ENCODE assay signal across 23 mouse cellular contexts in the genomic region with DNA sequence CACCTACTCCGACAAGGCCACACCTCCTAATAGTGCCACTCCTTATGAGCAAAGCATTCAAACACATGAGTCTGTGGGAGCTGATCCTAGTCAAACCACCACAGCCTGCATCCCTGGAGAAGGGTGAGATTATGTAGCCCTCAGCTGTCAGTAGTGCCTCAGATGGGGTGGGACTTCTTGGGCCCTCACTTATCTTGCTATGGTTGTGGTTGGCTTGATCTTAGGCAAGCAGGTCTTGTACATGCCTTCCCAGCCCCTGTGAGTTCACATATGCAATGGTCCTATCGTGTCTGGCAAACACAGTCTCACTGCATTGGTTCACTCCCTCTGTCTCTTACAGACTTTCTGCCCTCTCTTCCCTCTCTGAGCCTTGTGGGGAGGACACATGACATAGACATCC. TPM values are rescaled to one million over a fixed set of nuclear protein-coding genes. Genes with fewer than 3 reads are reported as not detected.
"Had no signal": no experiment of that assay in that cellular context is flagged by ENCODE, and none has a peak within 500 bp of the region (broad histone marks: within the 10 kb centered on the region; RNA-seq: fewer than 3 reads in every experiment).

No protein-coding gene starts in this region.

- H3K9ac ChIP-seq: limb, embryonic 13.5 days; lung, embryonic 15.5 days; midbrain, embryonic 12.5 days; midbrain, embryonic 15.5 days; neural tube, embryonic 12.5 days; neural tube, embryonic 15.5 days had no signal

- H3K4me1 ChIP-seq: limb, embryonic 13.5 days; lung, embryonic 15.5 days; midbrain, embryonic 12.5 days; midbrain, embryonic 15.5 days; neural tube, embryonic 12.5 days; neural tube, embryonic 15.5 days had no signal

- ATAC-seq: intestine, embryonic 16.5 days; midbrain, embryonic 15.5 days had no signal

- H3K4me3 ChIP-seq: limb, embryonic 13.5 days; lung, embryonic 15.5 days; midbrain, embryonic 12.5 days; midbrain, embryonic 15.5 days; neural tube, embryonic 12.5 days; neural tube, embryonic 15.5 days had no signal

- H3K4me2 ChIP-seq: limb, embryonic 13.5 days; lung, embryonic 15.5 days; midbrain, embryonic 12.5 days; midbrain, embryonic 15.5 days; neural tube, embryonic 12.5 days; neural tube, embryonic 15.5 days had no signal

- H3K27me3 ChIP-seq: limb, embryonic 13.5 days; lung, embryonic 15.5 days; midbrain, embryonic 12.5 days; midbrain, embryonic 15.5 days; neural tube, embryonic 12.5 days; neural tube, embryonic 15.5 days had no signal

- H3K36me3 ChIP-seq: limb, embryonic 13.5 days; lung, embryonic 15.5 days; midbrain, embryonic 12.5 days; midbrain, embryonic 15.5 days; neural tube, embryonic 12.5 days; neural tube, embryonic 15.5 days had no signal

- DNase-seq: kidney, adult 18-20 months; kidney, adult 9 months; kidney, postnatal 14 days; kidney, postnatal 4 days; left cerebral cortex, postnatal 4 days; lung, adult 18-20 months; lung, postnatal 10 days; lung, postnatal 36 days; right cerebral cortex, adult 18-20 months; right cerebral cortex, postnatal 14 days; right cerebral cortex, postnatal 4 days; thymus, adult 18-20 months; thymus, postnatal 4 days had no signal

- H3K9me3 ChIP-seq: lung, embryonic 15.5 days; midbrain, embryonic 15.5 days; neural tube, embryonic 15.5 days had no signal

- H3K27ac ChIP-seq: limb, embryonic 13.5 days; lung, embryonic 15.5 days; midbrain, embryonic 12.5 days; midbrain, embryonic 15.5 days; neural tube, embryonic 12.5 days; neural tube, embryonic 15.5 days had no signal

RNA-seq across cellular contexts. Expression of a gene that starts 7.3 kb away (rescaled TPM):
- total RNA-seq: layer of hippocampus, adult 18-20 months; left cerebral cortex, postnatal 14 days had no signal

RNA-seq across cellular contexts. Expression of a gene that starts 22.9 kb away (rescaled TPM):
- total RNA-seq: liver, adult 2 months had no signal
- polyA plus RNA-seq: midbrain, embryonic 12.5 days; neural tube, embryonic 12.5 days had no signal
